Mouse (Mus musculus) C2C12 (cell line): ENCODE results near the gene Tent5c.

Source experiments
- CEBPB ChIP-seq: IDR thresholded peaks from one replicate; pipeline ENCODE4 v1.6.1; 2011; ENCODE audit warnings: low read depth, mild to moderate bottlenecking, control low read depth, moderate library complexity
- CTCF ChIP-seq: IDR thresholded peaks from one replicate; pipeline ENCODE4 v1.5.1; 2011; ENCODE audit not compliant: control insufficient read depth, insufficient read depth, insufficient read length
- FOSL1 ChIP-seq: IDR thresholded peaks from one replicate; pipeline ENCODE4 v1.8.0; 2011; ENCODE audit warnings: mild to moderate bottlenecking, low read length; ENCODE audit not compliant: poor library complexity, insufficient read depth, severe bottlenecking
- MAX ChIP-seq: IDR thresholded peaks from one replicate; pipeline ENCODE4 v1.6.1; 2011; ENCODE audit warnings: mild to moderate bottlenecking, control low read depth
- MYOD1 ChIP-seq: IDR thresholded peaks from one replicate; pipeline ENCODE4 v1.6.1; 2011; ENCODE audit warnings: low read depth; ENCODE audit not compliant: control insufficient read depth, insufficient read length
- MYOG ChIP-seq: IDR thresholded peaks from one replicate; pipeline ENCODE4 v1.6.1; 2011; ENCODE audit not compliant: control insufficient read depth, insufficient read length; ENCODE audit errors: extremely low read depth
- USF1 ChIP-seq: IDR thresholded peaks from one replicate; pipeline ENCODE4 v1.6.1; 2011; ENCODE audit warnings: low read depth, mild to moderate bottlenecking, control low read depth, moderate library complexity

GRCm38 (mm10) chr3:100429667-100430066 is 59.5 kb downstream of the Tent5c start:
- TF ChIP-seq CTCF (no peak), USF1 (no peak), MYOD1 (no peak), MAX (no peak), CEBPB (no peak), FOSL1 (no peak), MYOG (no peak)
